Mouse (Mus musculus) intestine, postnatal 0 days (tissue): ENCODE measurements around the gene 4430402I18Rik. TPM values are rescaled to one million over a fixed set of nuclear protein-coding genes. Genes with fewer than 3 reads are reported as not detected.

Experiments
- ATAC-seq: fragments of 200-750 bp; cut with Nextera tagmentation; 2 replicates; pipeline ENCODE4 v1.8.0; 2017; ENCODE audit warnings: mild to moderate bottlenecking, moderate TSS enrichment, moderate library complexity
- H3K27ac ChIP-seq: fragments of 300-500 bp; sonication (generic); 2 replicates; pipeline ENCODE4 v1.5.1; 2014; ENCODE audit warnings: mild to moderate bottlenecking, low read depth, low read length, moderate library complexity
- H3K27me3 ChIP-seq: fragments of 300-500 bp; sonication (generic); replicated peaks from 2 replicates; pipeline ENCODE4 v1.6.1; 2014; ENCODE audit warnings: low read length, mixed read lengths; ENCODE audit not compliant: control insufficient read depth, insufficient read depth
- H3K36me3 ChIP-seq: fragments of 300-500 bp; sonication (generic); 2 replicates; pipeline ENCODE4 v1.6.1; 2014; ENCODE audit warnings: mild to moderate bottlenecking, moderate library complexity; ENCODE audit not compliant: control insufficient read depth, insufficient read depth
- H3K4me1 ChIP-seq: fragments of 300-500 bp; sonication (generic); replicated peaks from 2 replicates; pipeline ENCODE4 v1.6.1; 2014; ENCODE audit warnings: antibody characterized with exemption, low read length, mixed read lengths; ENCODE audit not compliant: control insufficient read depth, insufficient read depth
- H3K4me2 ChIP-seq: fragments of 300-500 bp; sonication (generic); replicated peaks from 2 replicates; pipeline ENCODE4 v1.6.1; 2014; ENCODE audit warnings: low read depth, mild to moderate bottlenecking, moderate library complexity
- H3K4me3 ChIP-seq: fragments of 300-500 bp; sonication (generic); 2 replicates; pipeline ENCODE4 v1.5.1; 2014; ENCODE audit warnings: low read depth, low read length
- H3K9ac ChIP-seq: fragments of 300-500 bp; sonication (generic); 2 replicates; pipeline ENCODE4 v1.6.1; 2014; ENCODE audit warnings: mild to moderate bottlenecking, low read depth, low read length
- H3K9me3 ChIP-seq: fragments of 300-500 bp; sonication (generic); 2 replicates; pipeline ENCODE4 v1.6.1; 2016; ENCODE audit warnings: mixed run types; ENCODE audit not compliant: control insufficient read depth
- CTCF ChIP-seq: sonication (generic); IDR thresholded peaks from 2 replicates; pipeline ENCODE4 v1.5.1; 2016; ENCODE audit warnings: low read depth, mild to moderate bottlenecking, control low read depth, antibody characterized with exemption, moderate library complexity
- WGBS: fragments of 180-500 bp; shearing (Covaris S2); extraction: QIAGEN DNeasy Blood & Tissue Kit; methylation state at CpG from one replicate; pipeline ENCODE4 v1.1.7; 2014; 5-methylcytosine and 5-hydroxymethylcytosine counted together
- polyA plus RNA-seq: library from polyadenylated mRNA; unstranded; fragments of >200 nt; fragmentation: Nextera tagmentation; extraction: Ambion mirVana; gene quantifications from 2 replicates; pipeline ENCODE4 v1.2.1, GENCODE M21; 2015

The 4430402I18Rik gene
- polyA plus RNA-seq, 1 experiment from 2014 or later, result 3.8 TPM

- Histone ChIP-seq H3K27ac (no peak overlapping the region), H3K9ac (no peak overlapping the region), H3K4me2 (no peak overlapping the region), H3K4me3 (no peak overlapping the region), H3K27me3 (no peaks in the 10 kb centered on the region), H3K36me3 (no peaks in the 10 kb centered on the region), H3K4me1 (no peaks in the 10 kb centered on the region), H3K9me3 (no peaks in the 10 kb centered on the region)
- TF ChIP-seq CTCF, result no peak
- ATAC-seq, result no peak
- WGBS, result 41% methylated on average over 11 of the region's 11 CpGs
These were observed 2.7 kb upstream of the 4430402I18Rik start for GRCm38 (mm10) chr19:28970251-28970650.

GRCm38 (mm10) chr19:28969231-28969630, 1.6 kb upstream of the 4430402I18Rik start:
- 83% methylated on average over 5 of the region's 5 CpGs for WGBS
- no peaks in the 10 kb centered on the region for H3K27me3 ChIP-seq

GRCm38 (mm10) chr19:28968178-28968577, 578 bp upstream of the 4430402I18Rik start:
- Histone ChIP-seq H3K36me3 (no peaks in the 10 kb centered on the region), H3K27ac (no peak overlapping the region), H3K9me3 (no peaks in the 10 kb centered on the region), H3K4me2 (no peak overlapping the region), H3K27me3 (no peaks in the 10 kb centered on the region), H3K4me1 (no peaks in the 10 kb centered on the region), H3K9ac (no peak overlapping the region), H3K4me3 (no peak overlapping the region)
- ATAC-seq, result no peak
- WGBS, result 78% methylated on average over 4 of the region's 4 CpGs
- no peak for TF ChIP-seq CTCF

More at GRCm38 (mm10) chr19:28969231-28969630, 1.6 kb upstream of the 4430402I18Rik start:
- Histone ChIP-seq H3K4me2 (no peak overlapping the region), H3K9ac (no peak overlapping the region), H3K4me1 (no peaks in the 10 kb centered on the region), H3K9me3 (no peaks in the 10 kb centered on the region), H3K27ac (no peak overlapping the region), H3K36me3 (no peaks in the 10 kb centered on the region), H3K4me3 (no peak overlapping the region)
- TF ChIP-seq CTCF, result no peak
- no peak for ATAC-seq

DNA sequence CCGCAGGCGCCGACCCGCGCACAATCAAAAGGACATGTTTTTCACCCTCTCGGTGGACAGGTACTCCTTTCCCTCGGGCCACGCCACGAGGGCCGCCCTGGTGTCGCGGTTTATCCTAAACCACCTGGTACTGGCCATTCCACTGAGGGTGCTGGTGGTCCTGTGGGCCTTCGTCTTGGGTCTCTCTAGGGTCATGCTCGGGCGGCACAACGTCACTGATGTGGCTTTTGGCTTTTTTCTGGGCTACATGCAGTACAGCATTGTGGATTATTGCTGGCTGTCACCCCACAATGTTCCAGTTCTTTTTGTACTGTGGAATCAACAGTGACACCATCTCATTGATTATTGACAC, 3.1 kb downstream of the 4430402I18Rik start:
- Histone ChIP-seq H3K36me3 (no peaks in the 10 kb centered on the region), H3K4me1 (no peaks in the 10 kb centered on the region), H3K9me3 (no peaks in the 10 kb centered on the region), H3K27me3 (no peaks in the 10 kb centered on the region), H3K4me2 (peak overlapping the region; percentile 93), H3K27ac (no peak overlapping the region; the same call in 1 of the 2 replicates), H3K9ac (peak overlapping the region; percentile 84), H3K4me3 (peak overlapping the region; percentile 87)
- TF ChIP-seq CTCF, result no peak
- ATAC-seq, result no peak; the same call in 1 of the 2 replicates
- 8% methylated on average over 16 of the region's 16 CpGs for WGBS

- ATAC-seq, result peak; percentile 91
- no peaks in the 10 kb centered on the region for H3K9me3 ChIP-seq
- H3K9ac ChIP-seq, result peak within 1 kb of the TSS; percentile 84
- H3K27ac ChIP-seq, result peak within 1 kb of the TSS; percentile 92
- peak within 1 kb of the TSS; percentile 93 for H3K4me2 ChIP-seq
- WGBS, result under 1% methylated on average over 41 of the region's 73 CpGs
- H3K36me3 ChIP-seq, result no peaks in the 10 kb centered on the region
- peak; percentile 78 for TF ChIP-seq CTCF
- no peaks in the 10 kb centered on the region for H3K27me3 ChIP-seq
- H3K4me3 ChIP-seq, result peak within 1 kb of the TSS; percentile 87
- no peaks in the 10 kb centered on the region for H3K4me1 ChIP-seq
These were observed 3.6 kb downstream of the 4430402I18Rik start, which contains the start of gene Plpp6 for GRCm38 (mm10) chr19:28963842-28964551. Gene Plpp6 (plus strand): TSS chr19:28963953.

GRCm38 (mm10) chr19:28963513-28963841, 4.1 kb downstream of the 4430402I18Rik start:
- 2% methylated on average over 4 of the region's 4 CpGs for WGBS
- no peaks in the 10 kb centered on the region for H3K4me1 ChIP-seq
- peak overlapping the region; percentile 87 for H3K4me3 ChIP-seq
- H3K36me3 ChIP-seq, result no peaks in the 10 kb centered on the region
- H3K27me3 ChIP-seq, result no peaks in the 10 kb centered on the region
- ATAC-seq, result peak; percentile 4; the same call in 1 of the 2 replicates
- H3K27ac ChIP-seq, result no peak overlapping the region
- H3K9me3 ChIP-seq, result no peaks in the 10 kb centered on the region
- TF ChIP-seq CTCF, result no peak
- peak overlapping the region; percentile 93 for H3K4me2 ChIP-seq
- peak overlapping the region; percentile 84 for H3K9ac ChIP-seq
